Mouse (Mus musculus) forebrain, embryonic 13.5 days (tissue): ENCODE measurements at regions not wholly inside any gene's neighbourhood (a gene's known extent, or its start where the extent isn't known, plus 50 kb on each side); places are given as distances from the start of the nearest gene placed in this dataset.

Source experiments
- ATAC-seq: fragments of 200-750 bp; cut with Nextera tagmentation; 2 replicates; pipeline ENCODE4 v1.8.0; 2017
- H3K27ac ChIP-seq: fragments of 300-500 bp; sonication (generic); 2 replicates; pipeline ENCODE4 v1.5.1; 2015; ENCODE audit warnings: inconsistent platforms, mild to moderate bottlenecking, moderate library complexity
- H3K27me3 ChIP-seq: fragments of 300-500 bp; sonication (generic); 2 replicates; pipeline ENCODE4 v1.6.1; 2015; ENCODE audit warnings: mild to moderate bottlenecking, inconsistent platforms
- H3K36me3 ChIP-seq: fragments of 300-500 bp; sonication (generic); 2 replicates; pipeline ENCODE4 v1.6.1; 2015; ENCODE audit warnings: mild to moderate bottlenecking, inconsistent platforms; ENCODE audit not compliant: poor library complexity, severe bottlenecking
- H3K4me1 ChIP-seq: fragments of 300-500 bp; sonication (generic); 2 replicates; pipeline ENCODE4 v1.6.1; 2015; ENCODE audit warnings: inconsistent platforms
- H3K4me2 ChIP-seq: fragments of 300-500 bp; sonication (generic); 2 replicates; pipeline ENCODE4 v1.6.1; 2015; ENCODE audit warnings: inconsistent platforms, mild to moderate bottlenecking, moderate library complexity
- H3K4me3 ChIP-seq: fragments of 300-500 bp; sonication (generic); 2 replicates; pipeline ENCODE4 v1.5.1; 2015; ENCODE audit warnings: mild to moderate bottlenecking, inconsistent platforms
- H3K9ac ChIP-seq: fragments of 300-500 bp; sonication (generic); 2 replicates; pipeline ENCODE4 v1.6.1; 2015; ENCODE audit warnings: mild to moderate bottlenecking, inconsistent platforms
- H3K9me3 ChIP-seq: fragments of 300-500 bp; sonication (generic); replicated peaks from 2 replicates; pipeline ENCODE4 v1.6.1; 2016; ENCODE audit warnings: inconsistent platforms
- WGBS: fragments of 180-500 bp; shearing (Covaris S2); methylation state at CpG from one replicate; pipeline ENCODE4 v1.1.7; 2015; 5-methylcytosine and 5-hydroxymethylcytosine counted together

GRCm38 (mm10) chr16:55468833-55469458, 171.2 kb upstream of the Zpld1 start:
- no peak overlapping the region for H3K4me3 ChIP-seq
- H3K27me3 ChIP-seq = no peaks in the 10 kb centered on the region
- no peak overlapping the region for H3K9ac ChIP-seq
- H3K9me3 ChIP-seq = no peaks in the 10 kb centered on the region
- H3K4me2 ChIP-seq = no peak overlapping the region
- 0 out of 2 replicates have a peak, but pooled peaks cover 3% of the 10 kb centered on the region for H3K4me1 ChIP-seq
- H3K36me3 ChIP-seq = no peaks in the 10 kb centered on the region
- H3K27ac ChIP-seq = no peak overlapping the region
- ATAC-seq = peak; percentile 96
- 53% methylated on average over 9 of the region's 9 CpGs for WGBS

- ATAC-seq = no peak
- H3K9me3 ChIP-seq = no peaks in the 10 kb centered on the region
- no peaks in the 10 kb centered on the region for H3K27me3 ChIP-seq
- no peaks in the 10 kb centered on the region for H3K4me1 ChIP-seq
- no peaks in the 10 kb centered on the region for H3K36me3 ChIP-seq
- no peak overlapping the region for H3K9ac ChIP-seq
- H3K4me2 ChIP-seq = no peak overlapping the region
- no peak overlapping the region for H3K4me3 ChIP-seq
- no peak overlapping the region for H3K27ac ChIP-seq
These were observed 162.7 kb upstream of the Zpld1 start for GRCm38 (mm10) chr16:55460519-55460918.

GRCm38 (mm10) chr16:55447581-55447980, 149.8 kb upstream of the Zpld1 start:
- H3K27me3 ChIP-seq = no peaks in the 10 kb centered on the region
- H3K27ac ChIP-seq = no peak overlapping the region
- ATAC-seq = no peak
- no peaks in the 10 kb centered on the region for H3K9me3 ChIP-seq
- no peak overlapping the region for H3K9ac ChIP-seq
- 82% methylated on average over 3 of the region's 3 CpGs for WGBS
- H3K4me3 ChIP-seq = no peak overlapping the region
- no peak overlapping the region for H3K4me2 ChIP-seq
- no peaks in the 10 kb centered on the region for H3K4me1 ChIP-seq
- no peaks in the 10 kb centered on the region for H3K36me3 ChIP-seq

- H3K36me3 ChIP-seq = no peaks in the 10 kb centered on the region
- H3K27me3 ChIP-seq = no peaks in the 10 kb centered on the region
- no peak overlapping the region for H3K4me3 ChIP-seq
- 82% methylated on average over 5 of the region's 5 CpGs for WGBS
- no peak for ATAC-seq
- H3K4me1 ChIP-seq = no peaks in the 10 kb centered on the region
- H3K27ac ChIP-seq = no peak overlapping the region
- no peaks in the 10 kb centered on the region for H3K9me3 ChIP-seq
- H3K9ac ChIP-seq = no peak overlapping the region
- no peak overlapping the region for H3K4me2 ChIP-seq
These were observed 145.2 kb upstream of the Zpld1 start for GRCm38 (mm10) chr16:55442821-55443581.

- no peaks in the 10 kb centered on the region for H3K9me3 ChIP-seq
- no peak overlapping the region for H3K9ac ChIP-seq
- peaks cover 17% of the 10 kb centered on the region for H3K4me1 ChIP-seq
- H3K4me3 ChIP-seq = no peak overlapping the region
- no peak overlapping the region for H3K4me2 ChIP-seq
- H3K36me3 ChIP-seq = no peaks in the 10 kb centered on the region
- no peaks in the 10 kb centered on the region for H3K27me3 ChIP-seq
- 54% methylated on average over 4 of the region's 4 CpGs for WGBS
- no peak overlapping the region for H3K27ac ChIP-seq
- 0 out of 2 replicates have a peak, but pooled peaks have one; percentile 27 for ATAC-seq
These were observed 137.6 kb upstream of the Zpld1 start for GRCm38 (mm10) chr16:55435139-55435968.

- 15% methylated on average over 7 of the region's 7 CpGs for WGBS
- no peaks in the 10 kb centered on the region for H3K36me3 ChIP-seq
- no peak overlapping the region for H3K4me2 ChIP-seq
- no peaks in the 10 kb centered on the region for H3K27me3 ChIP-seq
- H3K4me3 ChIP-seq = no peak overlapping the region
- no peak; the same call in 1 of the 2 replicates for ATAC-seq
- H3K9ac ChIP-seq = no peak overlapping the region
- H3K9me3 ChIP-seq = no peaks in the 10 kb centered on the region
- peaks cover 12% of the 10 kb centered on the region for H3K4me1 ChIP-seq
- peak overlapping the region; percentile 79 for H3K27ac ChIP-seq
These were observed 124.0 kb upstream of the Zpld1 start for GRCm38 (mm10) chr16:55421569-55422342.

- ATAC-seq = peak; percentile 76
- Histone ChIP-seq H3K9ac (no peak overlapping the region), H3K4me1 (peaks cover 12% of the 10 kb centered on the region), H3K27me3 (no peaks in the 10 kb centered on the region), H3K36me3 (no peaks in the 10 kb centered on the region), H3K27ac (peak overlapping the region; percentile 79), H3K4me2 (no peak overlapping the region), H3K9me3 (no peaks in the 10 kb centered on the region), H3K4me3 (no peak overlapping the region)
- 24% methylated on average over 4 of the region's 4 CpGs for WGBS
These were observed 123.2 kb upstream of the Zpld1 start for GRCm38 (mm10) chr16:55420876-55421568.

GRCm38 (mm10) chr16:55418871-55419270, 121.1 kb upstream of the Zpld1 start:
- H3K4me1 ChIP-seq = peaks cover 12% of the 10 kb centered on the region
- no peak overlapping the region for H3K9ac ChIP-seq
- no peaks in the 10 kb centered on the region for H3K36me3 ChIP-seq
- H3K4me2 ChIP-seq = no peak overlapping the region
- no peak for ATAC-seq
- 55% methylated on average over 3 of the region's 3 CpGs for WGBS
- H3K4me3 ChIP-seq = no peak overlapping the region
- no peaks in the 10 kb centered on the region for H3K27me3 ChIP-seq
- H3K27ac ChIP-seq = peak overlapping the region; percentile 48
- no peaks in the 10 kb centered on the region for H3K9me3 ChIP-seq

GRCm38 (mm10) chr16:55400818-55401217, 103.0 kb upstream of the Zpld1 start:
- Histone ChIP-seq H3K9ac (no peak overlapping the region), H3K36me3 (no peaks in the 10 kb centered on the region), H3K4me1 (no peaks in the 10 kb centered on the region), H3K4me2 (no peak overlapping the region), H3K4me3 (no peak overlapping the region), H3K27ac (no peak overlapping the region), H3K27me3 (no peaks in the 10 kb centered on the region), H3K9me3 (no peaks in the 10 kb centered on the region)
- no peak for ATAC-seq

- H3K4me1 ChIP-seq = no peaks in the 10 kb centered on the region
- H3K4me3 ChIP-seq = no peak overlapping the region
- WGBS = 74% methylated on average over 3 of the region's 3 CpGs
- no peak overlapping the region for H3K9ac ChIP-seq
- no peak for ATAC-seq
- H3K4me2 ChIP-seq = no peak overlapping the region
- no peaks in the 10 kb centered on the region for H3K27me3 ChIP-seq
- no peak overlapping the region for H3K27ac ChIP-seq
- no peaks in the 10 kb centered on the region for H3K36me3 ChIP-seq
- no peaks in the 10 kb centered on the region for H3K9me3 ChIP-seq
These were observed 97.1 kb upstream of the Zpld1 start for GRCm38 (mm10) chr16:55394864-55395263.

GRCm38 (mm10) chr16:55390400-55390799, 92.6 kb upstream of the Zpld1 start:
- 90% methylated on average over 7 of the region's 7 CpGs for WGBS
- Histone ChIP-seq H3K36me3 (no peaks in the 10 kb centered on the region), H3K4me1 (no peaks in the 10 kb centered on the region), H3K27me3 (no peaks in the 10 kb centered on the region), H3K9me3 (no peaks in the 10 kb centered on the region), H3K4me2 (no peak overlapping the region), H3K9ac (no peak overlapping the region), H3K27ac (no peak overlapping the region), H3K4me3 (no peak overlapping the region)
- no peak for ATAC-seq
